Mouse (Mus musculus): ENCODE measurements around the gene Kcnj10. TPM values are rescaled to one million over a fixed set of nuclear protein-coding genes. Genes with fewer than 3 reads are reported as not detected.

The Kcnj10 gene
- polyA plus RNA-seq, 2 experiments = 0.03 to 0.18 TPM

- no peak for DNase-seq (ENCODE audit: low spot score)
- WGBS = 86% methylated on average over 10 of the region's 10 CpGs
- Histone ChIP-seq H3K27ac (replicated peaks; ENCODE audit: low read depth, low read length) (no peak overlapping the region), H3K4me2 (replicated peaks; ENCODE audit: low read depth, low read length, severe bottlenecking) (no peak overlapping the region), H3K36me3 (ENCODE audit: control insufficient read depth, insufficient read depth, low read length) (no peaks in the 10 kb centered on the region), H3K27me3 (ENCODE audit: control insufficient read depth, insufficient read depth, low read length) (no peaks in the 10 kb centered on the region), H3K4me1 (ENCODE audit: control insufficient read depth, insufficient read depth, low read length) (no peaks in the 10 kb centered on the region), H3K4me3 (replicated peaks; ENCODE audit: low read length) (no peak overlapping the region), H3K9me3 (ENCODE audit: control insufficient read depth, low read length) (no peaks in the 10 kb centered on the region), H3K9ac (ENCODE audit: low read depth, low read length, severe bottlenecking) (no peak overlapping the region)
- TF ChIP-seq POLR2A (IDR thresholded peaks at IDR 0.05; ENCODE audit: borderline replicate concordance, extremely low read depth, insufficient read depth, insufficient read length) = no peak
- ATAC-seq (ENCODE audit: low FRiP score, low read depth) = no peak
These were observed 17.3 kb downstream of the Kcnj10 start for GRCm38 (mm10) chr1:172358341-172358740.

GRCm38 (mm10) chr1:172364684-172365083 lies 23.7 kb downstream of the Kcnj10 start:
- WGBS = 14% methylated on average over 6 of the region's 6 CpGs

GRCm38 (mm10) chr1:172368768-172369418 lies 27.9 kb downstream of the Kcnj10 start:
- H3K4me3 ChIP-seq (replicated peaks; ENCODE audit: low read length) = no peak overlapping the region
- peak; percentile 65; the same call in 1 of the 2 replicates for ATAC-seq (ENCODE audit: low FRiP score, low read depth)
- peak; percentile 63 for DNase-seq (ENCODE audit: low spot score)
- H3K36me3 ChIP-seq (ENCODE audit: control insufficient read depth, insufficient read depth, low read length) = no peaks in the 10 kb centered on the region
- no peaks in the 10 kb centered on the region for H3K27me3 ChIP-seq (ENCODE audit: control insufficient read depth, insufficient read depth, low read length)
- no peaks in the 10 kb centered on the region for H3K9me3 ChIP-seq (ENCODE audit: control insufficient read depth, low read length)
- H3K27ac ChIP-seq (replicated peaks; ENCODE audit: low read depth, low read length) = no peak overlapping the region
- no peak overlapping the region for H3K4me2 ChIP-seq (replicated peaks; ENCODE audit: low read depth, low read length, severe bottlenecking)
- no peaks in the 10 kb centered on the region for H3K4me1 ChIP-seq (ENCODE audit: control insufficient read depth, insufficient read depth, low read length)
- H3K9ac ChIP-seq (ENCODE audit: low read depth, low read length, severe bottlenecking) = no peak overlapping the region
- TF ChIP-seq POLR2A (IDR thresholded peaks at IDR 0.05; ENCODE audit: borderline replicate concordance, extremely low read depth, insufficient read depth, insufficient read length) = no peak
- 30% methylated on average over 23 of the region's 23 CpGs for WGBS

More at GRCm38 (mm10) chr1:172364684-172365083, 23.7 kb downstream of the Kcnj10 start:
- ATAC-seq (ENCODE audit: low FRiP score, low read depth) = no peak
- Histone ChIP-seq H3K27me3 (ENCODE audit: control insufficient read depth, insufficient read depth, low read length) (no peaks in the 10 kb centered on the region), H3K4me1 (ENCODE audit: control insufficient read depth, insufficient read depth, low read length) (no peaks in the 10 kb centered on the region), H3K27ac (replicated peaks; ENCODE audit: low read depth, low read length) (no peak overlapping the region), H3K9ac (ENCODE audit: low read depth, low read length, severe bottlenecking) (no peak overlapping the region), H3K36me3 (ENCODE audit: control insufficient read depth, insufficient read depth, low read length) (no peaks in the 10 kb centered on the region), H3K4me3 (replicated peaks; ENCODE audit: low read length) (no peak overlapping the region), H3K4me2 (replicated peaks; ENCODE audit: low read depth, low read length, severe bottlenecking) (no peak overlapping the region), H3K9me3 (ENCODE audit: control insufficient read depth, low read length) (no peaks in the 10 kb centered on the region)
- TF ChIP-seq POLR2A (IDR thresholded peaks at IDR 0.05; ENCODE audit: borderline replicate concordance, extremely low read depth, insufficient read depth, insufficient read length) = no peak
- DNase-seq (ENCODE audit: low spot score) = peak; percentile 29

- Histone ChIP-seq H3K9ac (ENCODE audit: low read depth, low read length, severe bottlenecking) (peak within 1 kb of the TSS; percentile 77), H3K36me3 (ENCODE audit: control insufficient read depth, insufficient read depth, low read length) (peaks cover 9% of the 10 kb centered on the region), H3K4me2 (replicated peaks; ENCODE audit: low read depth, low read length, severe bottlenecking) (peak within 1 kb of the TSS; percentile 97), H3K9me3 (ENCODE audit: control insufficient read depth, low read length) (no peaks in the 10 kb centered on the region), H3K4me1 (ENCODE audit: control insufficient read depth, insufficient read depth, low read length) (peaks cover 12% of the 10 kb centered on the region), H3K27me3 (ENCODE audit: control insufficient read depth, insufficient read depth, low read length) (no peaks in the 10 kb centered on the region), H3K4me3 (replicated peaks; ENCODE audit: low read length) (peak within 1 kb of the TSS; percentile 98), H3K27ac (replicated peaks; ENCODE audit: low read depth, low read length) (peak within 1 kb of the TSS; percentile 79)
- WGBS = 0% methylated on average over 30 of the region's 39 CpGs
- peak; percentile 99 for ATAC-seq (ENCODE audit: low FRiP score, low read depth)
- TF ChIP-seq POLR2A (IDR thresholded peaks at IDR 0.05; ENCODE audit: borderline replicate concordance, extremely low read depth, insufficient read depth, insufficient read length) = peak; percentile 89; the same call in 1 of the 2 replicates
- DNase-seq (ENCODE audit: low spot score) = peak; percentile 99
These were observed 35.2 kb downstream of the Kcnj10 start, which contains the start of gene Pigm for GRCm38 (mm10) chr1:172376198-172376667. TSS of gene Pigm (plus strand) at chr1:172376546.

- Histone ChIP-seq H3K36me3 (ENCODE audit: control insufficient read depth, insufficient read depth, low read length) (peaks cover 16% of the 10 kb centered on the region), H3K9me3 (ENCODE audit: control insufficient read depth, low read length) (no peaks in the 10 kb centered on the region), H3K27ac (replicated peaks; ENCODE audit: low read depth, low read length) (peak overlapping the region; percentile 61), H3K4me2 (replicated peaks; ENCODE audit: low read depth, low read length, severe bottlenecking) (peak overlapping the region; percentile 97), H3K9ac (ENCODE audit: low read depth, low read length, severe bottlenecking) (peak overlapping the region; percentile 77), H3K27me3 (ENCODE audit: control insufficient read depth, insufficient read depth, low read length) (no peaks in the 10 kb centered on the region), H3K4me3 (replicated peaks; ENCODE audit: low read length) (peak overlapping the region; percentile 98), H3K4me1 (ENCODE audit: control insufficient read depth, insufficient read depth, low read length) (peaks cover 12% of the 10 kb centered on the region)
- 3% methylated on average over 61 of the region's 62 CpGs for WGBS
- ATAC-seq (ENCODE audit: low FRiP score, low read depth) = peak; percentile 41
- no peak for TF ChIP-seq POLR2A (IDR thresholded peaks at IDR 0.05; ENCODE audit: borderline replicate concordance, extremely low read depth, insufficient read depth, insufficient read length)
- no peak for DNase-seq (ENCODE audit: low spot score)
These were observed 35.9 kb downstream of the Kcnj10 start for GRCm38 (mm10) chr1:172376758-172377458.
